Mouse (Mus musculus) embryonic fibroblast, embryonic 13.5 days (primary cell): ENCODE results near the gene Tmem198.

Experiments
- CTCF ChIP-seq: IDR thresholded peaks from 2 replicates; pipeline ENCODE4 v1.5.1; 2011; ENCODE audit warnings: mild to moderate bottlenecking, control low read depth, low read length, moderate library complexity, borderline replicate concordance; ENCODE audit not compliant: insufficient read depth
- POLR2A ChIP-seq: IDR thresholded peaks from 2 replicates; pipeline ENCODE4 v1.6.1; 2011; ENCODE audit warnings: low read depth, mild to moderate bottlenecking, control low read depth, low read length, moderate library complexity

DNA sequence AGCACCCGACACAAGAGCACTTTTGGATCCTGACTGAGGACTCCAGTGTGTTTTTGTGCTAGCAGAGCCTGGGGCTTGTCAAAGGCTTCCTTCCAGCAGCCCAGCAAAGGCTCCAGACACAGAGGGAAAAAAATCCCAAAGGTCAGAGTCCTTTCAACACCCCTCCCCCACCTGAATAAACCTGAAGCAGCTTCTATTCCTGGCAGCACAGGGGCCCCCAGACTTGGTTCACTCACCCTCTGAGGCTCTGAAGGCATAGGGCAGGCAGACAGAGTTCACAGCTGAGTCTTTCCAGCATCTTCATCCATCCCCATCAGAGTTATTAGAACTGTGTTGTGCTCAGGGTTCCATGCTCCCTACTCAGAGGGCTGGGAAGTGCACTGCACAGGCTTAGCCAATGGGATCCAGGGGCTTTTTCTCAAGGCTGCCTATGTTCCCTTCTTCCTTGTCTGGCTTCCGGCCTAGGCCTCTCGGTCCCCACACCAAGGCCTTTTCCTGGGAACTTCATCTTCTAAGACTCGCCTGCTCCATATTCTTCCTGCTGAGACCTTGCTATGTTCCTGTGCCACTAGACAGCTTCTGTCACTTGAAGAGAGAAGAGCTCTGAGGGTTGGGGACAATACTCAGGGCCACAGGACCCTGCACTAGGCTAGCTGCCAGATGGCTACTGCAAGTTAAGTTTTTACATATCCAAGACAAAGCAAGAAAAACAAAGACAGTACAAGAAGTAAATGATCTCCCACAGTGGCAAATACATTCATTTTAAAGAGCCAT is 32.3 kb downstream of the Tmem198 start:
- no peak for TF ChIP-seq POLR2A
- no peak for TF ChIP-seq CTCF
